Mouse (Mus musculus) kidney, embryonic 15.5 days (tissue): ENCODE data around the gene Coro2a. TPM values are rescaled to one million over a fixed set of nuclear protein-coding genes. Genes with fewer than 3 reads are reported as not detected.

Experiments
- ATAC-seq: fragments of 200-750 bp; cut with Nextera tagmentation; replicated peaks from 2 replicates; pipeline ENCODE4 v1.8.0; 2017; ENCODE audit warnings: moderate TSS enrichment; ENCODE audit not compliant: low FRiP score
- H3K27ac ChIP-seq: fragments of 300-500 bp; sonication (generic); 2 replicates; pipeline ENCODE4 v1.5.1; 2015; ENCODE audit warnings: mild to moderate bottlenecking, inconsistent platforms
- H3K27me3 ChIP-seq: fragments of 300-500 bp; sonication (generic); 2 replicates; pipeline ENCODE4 v1.6.1; 2015; ENCODE audit warnings: inconsistent platforms
- H3K36me3 ChIP-seq: fragments of 300-500 bp; sonication (generic); 2 replicates; pipeline ENCODE4 v1.6.1; 2015; ENCODE audit warnings: inconsistent platforms
- H3K4me1 ChIP-seq: fragments of 300-500 bp; sonication (generic); 2 replicates; pipeline ENCODE4 v1.6.1; 2015; ENCODE audit warnings: inconsistent platforms
- H3K4me2 ChIP-seq: fragments of 300-500 bp; sonication (generic); 2 replicates; pipeline ENCODE4 v1.6.1; 2015; ENCODE audit warnings: moderate library complexity, mild to moderate bottlenecking, inconsistent platforms
- H3K4me3 ChIP-seq: fragments of 300-500 bp; sonication (generic); replicated peaks from 2 replicates; pipeline ENCODE4 v1.5.1; 2015; ENCODE audit warnings: mild to moderate bottlenecking, inconsistent platforms
- H3K9ac ChIP-seq: fragments of 300-500 bp; sonication (generic); 2 replicates; pipeline ENCODE4 v1.6.1; 2015; ENCODE audit warnings: mild to moderate bottlenecking, inconsistent platforms
- H3K9me3 ChIP-seq: fragments of 300-500 bp; sonication (generic); replicated peaks from 2 replicates; pipeline ENCODE4 v1.6.1; 2016; ENCODE audit warnings: inconsistent platforms
- WGBS: fragments of 180-500 bp; shearing (Covaris S2); methylation state at CpG from one replicate; pipeline ENCODE4 v1.1.7; 2015; ENCODE audit warnings: mixed read lengths; 5-methylcytosine and 5-hydroxymethylcytosine counted together
- polyA plus RNA-seq: library from polyadenylated mRNA; unstranded; fragments of >200 nt; fragmentation: Nextera tagmentation; extraction: Ambion mirVana; gene quantifications from 2 replicates; pipeline ENCODE4 v1.2.1, GENCODE M21; 2015

The Coro2a gene
- polyA plus RNA-seq, 1 experiment from 2014 or later: 4.8 TPM

GRCm38 (mm10) chr4:46529722-46530121, 72.3 kb downstream of the Coro2a start:
- Histone ChIP-seq H3K36me3 (no peaks in the 10 kb centered on the region), H3K27me3 (peaks cover 29% of the 10 kb centered on the region), H3K9me3 (no peaks in the 10 kb centered on the region), H3K9ac (no peak overlapping the region), H3K27ac (no peak overlapping the region), H3K4me2 (no peak overlapping the region), H3K4me3 (no peak overlapping the region), H3K4me1 (peaks cover 13% of the 10 kb centered on the region)
- 43% methylated on average over 7 of the region's 7 CpGs for WGBS
- ATAC-seq: no peak

GRCm38 (mm10) chr4:46527558-46527926, 74.5 kb downstream of the Coro2a start:
- Histone ChIP-seq H3K4me1 (peaks cover 5% of the 10 kb centered on the region), H3K4me3 (peak overlapping the region; percentile 33), H3K9ac (peak overlapping the region; percentile 19; the same call in 1 of the 2 replicates), H3K27ac (no peak overlapping the region), H3K27me3 (peaks cover 9% of the 10 kb centered on the region; the same call in 1 of the 2 replicates), H3K36me3 (no peaks in the 10 kb centered on the region), H3K4me2 (peak overlapping the region; percentile 67), H3K9me3 (no peaks in the 10 kb centered on the region)
- under 1% methylated on average over 6 of the region's 7 CpGs for WGBS
- peak; percentile 81 for ATAC-seq

- 38% methylated on average over 17 of the region's 17 CpGs for WGBS
- peak; percentile 61 for ATAC-seq
- H3K27ac ChIP-seq: no peak overlapping the region
Observed at GRCm38 (mm10) chr4:46526798-46527557, 75.0 kb downstream of the Coro2a start.

GRCm38 (mm10) chr4:46526226-46526625, 75.8 kb downstream of the Coro2a start:
- H3K27me3 ChIP-seq: 0 out of 2 replicates have a peak, but pooled peaks cover 6% of the 10 kb centered on the region
- H3K9me3 ChIP-seq: no peaks in the 10 kb centered on the region
- no peaks in the 10 kb centered on the region for H3K36me3 ChIP-seq
- H3K4me3 ChIP-seq: no peak overlapping the region
- WGBS: 78% methylated on average over 3 of the region's 3 CpGs
- no peak overlapping the region for H3K9ac ChIP-seq
- no peak overlapping the region for H3K4me2 ChIP-seq
- H3K4me1 ChIP-seq: peaks cover 5% of the 10 kb centered on the region
- H3K27ac ChIP-seq: no peak overlapping the region
- no peak for ATAC-seq

More at GRCm38 (mm10) chr4:46526798-46527557, 75.0 kb downstream of the Coro2a start:
- peak overlapping the region; percentile 19; the same call in 1 of the 2 replicates for H3K9ac ChIP-seq
- no peaks in the 10 kb centered on the region for H3K9me3 ChIP-seq
- H3K4me2 ChIP-seq: peak overlapping the region; percentile 67
- no peaks in the 10 kb centered on the region for H3K36me3 ChIP-seq
- H3K4me1 ChIP-seq: peaks cover 5% of the 10 kb centered on the region
- H3K27me3 ChIP-seq: peaks cover 6% of the 10 kb centered on the region; the same call in 1 of the 2 replicates
- H3K4me3 ChIP-seq: peak overlapping the region; percentile 33

- Histone ChIP-seq H3K9me3 (no peaks in the 10 kb centered on the region), H3K27ac (peak overlapping the region; percentile 23; the same call in 1 of the 2 replicates), H3K27me3 (no peaks in the 10 kb centered on the region), H3K9ac (no peak overlapping the region), H3K4me1 (peaks cover 5% of the 10 kb centered on the region), H3K4me3 (no peak overlapping the region), H3K36me3 (no peaks in the 10 kb centered on the region), H3K4me2 (no peak overlapping the region)
- 76% methylated on average over 4 of the region's 4 CpGs for WGBS
- no peak; the same call in 1 of the 2 replicates for ATAC-seq
Observed at GRCm38 (mm10) chr4:46523324-46523723, 78.7 kb downstream of the Coro2a start.

- Histone ChIP-seq H3K4me1 (no peaks in the 10 kb centered on the region), H3K9me3 (no peaks in the 10 kb centered on the region), H3K4me3 (no peak overlapping the region), H3K4me2 (no peak overlapping the region), H3K27me3 (no peaks in the 10 kb centered on the region), H3K9ac (no peak overlapping the region), H3K27ac (no peak overlapping the region), H3K36me3 (no peaks in the 10 kb centered on the region)
- ATAC-seq: no peak
- WGBS: 78% methylated on average over 10 of the region's 10 CpGs
Observed at GRCm38 (mm10) chr4:46521457-46521856, 80.5 kb downstream of the Coro2a start.

GRCm38 (mm10) chr4:46520491-46520890, 81.5 kb downstream of the Coro2a start:
- Histone ChIP-seq H3K36me3 (no peaks in the 10 kb centered on the region), H3K4me2 (no peak overlapping the region), H3K27ac (no peak overlapping the region), H3K27me3 (no peaks in the 10 kb centered on the region), H3K9ac (no peak overlapping the region), H3K4me3 (no peak overlapping the region), H3K9me3 (no peaks in the 10 kb centered on the region), H3K4me1 (no peaks in the 10 kb centered on the region)
- no peak for ATAC-seq
- 76% methylated on average over 2 of the region's 2 CpGs for WGBS

- 10% methylated on average over 16 of the region's 16 CpGs for WGBS
- Histone ChIP-seq H3K9ac (0 out of 2 replicates have a peak overlapping the region, but pooled peaks have one; percentile 17), H3K9me3 (no peaks in the 10 kb centered on the region), H3K27me3 (peaks cover 18% of the 10 kb centered on the region), H3K4me1 (peaks cover 11% of the 10 kb centered on the region), H3K36me3 (peaks cover 14% of the 10 kb centered on the region), H3K27ac (peak overlapping the region; percentile 54; the same call in 1 of the 2 replicates), H3K4me2 (peak overlapping the region; percentile 90), H3K4me3 (peak overlapping the region; percentile 58)
- peak; percentile 68 for ATAC-seq
Observed at GRCm38 (mm10) chr4:46507736-46508460, 94.1 kb downstream of the Coro2a start.

- Histone ChIP-seq H3K27ac (no peak overlapping the region), H3K27me3 (peaks cover 18% of the 10 kb centered on the region), H3K9me3 (no peaks in the 10 kb centered on the region), H3K9ac (peak overlapping the region; percentile 54), H3K4me2 (peak overlapping the region; percentile 90), H3K4me1 (peaks cover 11% of the 10 kb centered on the region), H3K36me3 (peaks cover 23% of the 10 kb centered on the region), H3K4me3 (peak overlapping the region; percentile 58)
- under 1% methylated on average over 94 of the region's 94 CpGs for WGBS
- peak; percentile 96 for ATAC-seq
Observed at GRCm38 (mm10) chr4:46506801-46507610, 95.0 kb downstream of the Coro2a start.

- Histone ChIP-seq H3K27me3 (peaks cover 18% of the 10 kb centered on the region), H3K9ac (no peak overlapping the region), H3K27ac (no peak overlapping the region), H3K9me3 (no peaks in the 10 kb centered on the region), H3K4me3 (no peak overlapping the region), H3K4me2 (no peak overlapping the region), H3K4me1 (peaks cover 11% of the 10 kb centered on the region), H3K36me3 (peaks cover 38% of the 10 kb centered on the region)
- WGBS: 71% methylated on average over 8 of the region's 8 CpGs
- ATAC-seq: no peak
Observed at GRCm38 (mm10) chr4:46505361-46506057, 96.5 kb downstream of the Coro2a start.

GRCm38 (mm10) chr4:46503881-46504280, 98.1 kb downstream of the Coro2a start:
- ATAC-seq: no peak
- no peak overlapping the region for H3K9ac ChIP-seq
- WGBS: 80% methylated on average over 3 of the region's 3 CpGs
- no peaks in the 10 kb centered on the region for H3K9me3 ChIP-seq
- H3K27me3 ChIP-seq: peaks cover 18% of the 10 kb centered on the region
- no peak overlapping the region for H3K4me3 ChIP-seq
- H3K36me3 ChIP-seq: peaks cover 53% of the 10 kb centered on the region
- peaks cover 11% of the 10 kb centered on the region for H3K4me1 ChIP-seq
- H3K27ac ChIP-seq: no peak overlapping the region
- H3K4me2 ChIP-seq: no peak overlapping the region
